Mouse (Mus musculus): ENCODE measurements around the gene Tsnax.

DNA sequence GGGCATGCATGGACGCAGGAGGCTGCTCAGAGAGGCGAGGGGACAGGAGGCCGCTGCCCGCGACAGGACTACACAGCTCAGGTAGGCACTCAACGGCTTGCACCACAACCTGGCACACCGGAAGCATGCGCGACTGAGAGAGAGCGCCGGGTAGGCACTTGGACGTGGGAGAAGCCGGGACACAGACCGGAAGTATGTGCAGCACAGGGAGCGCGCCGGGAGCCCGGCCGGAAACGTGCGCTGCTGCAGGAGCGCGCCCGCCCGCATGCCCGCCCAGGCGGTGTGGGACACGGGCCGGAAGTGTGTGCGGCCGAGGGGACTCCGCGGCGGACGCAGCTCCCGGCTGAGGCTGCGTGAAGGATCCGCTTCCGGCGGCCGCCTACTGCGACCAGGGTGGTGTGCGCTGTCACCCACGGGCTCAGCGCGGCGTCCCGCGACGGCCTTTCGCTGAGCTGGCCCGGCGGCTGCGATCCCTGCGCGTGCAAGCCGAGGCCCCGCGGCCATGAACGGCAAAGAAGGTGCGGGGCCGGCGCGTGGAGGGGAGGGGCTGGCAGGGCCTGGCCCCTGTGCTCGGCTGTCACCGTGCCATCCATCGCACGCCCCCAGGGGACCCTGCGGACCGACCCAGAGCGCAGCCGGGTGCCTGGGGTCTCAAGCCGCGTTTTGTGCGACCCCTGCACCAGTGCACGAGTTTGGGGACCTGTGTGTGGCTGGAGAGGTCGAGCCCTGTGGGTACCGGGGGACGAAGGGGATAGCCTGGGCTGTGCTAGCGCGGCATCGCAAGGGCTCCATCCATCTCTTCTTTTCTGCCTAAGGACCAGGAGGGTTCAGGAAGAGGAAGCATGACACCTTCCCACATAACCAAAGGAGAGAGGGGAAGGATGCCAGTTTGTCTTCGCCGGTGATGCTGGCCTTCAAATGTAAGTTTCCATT lies at the start of gene Tsnax:
- TF ChIP-seq CTCF (IDR thresholded peaks at IDR 0.05; ENCODE audit: borderline replicate concordance, extremely low read depth, insufficient read depth, insufficient read length) = no peak
- TF ChIP-seq POLR2A (IDR thresholded peaks at IDR 0.05; ENCODE audit: borderline replicate concordance, extremely low read depth, insufficient read depth, insufficient read length, poor library complexity, severe bottlenecking) = peak; percentile 64

Measured in brain, embryonic 14.5 days (tissue).